Mouse (Mus musculus) forebrain, embryonic 14.5 days (tissue): ENCODE results near the gene Adam26a. TPM values are rescaled to one million over a fixed set of nuclear protein-coding genes. Genes with fewer than 3 reads are reported as not detected.
"Not testable (repeated sequence)": the region's sequence is repeated elsewhere in the genome, so short reads cannot be mapped to it uniquely, and the experiment has no call there.

ENCODE experiments used
- ATAC-seq: fragments of 200-750 bp; cut with Nextera tagmentation; 2 replicates; pipeline ENCODE4 v1.8.0; 2017; ENCODE audit warnings: mild to moderate bottlenecking, moderate library complexity
- DNase-seq: peaks from one replicate; pipeline ENCODE4 v3.0.0-alpha.2; 2015; ENCODE audit warnings: low spot score
- H3K27ac ChIP-seq: fragments of 300-500 bp; sonication (generic); 2 replicates; pipeline ENCODE4 v1.5.1; 2014; ENCODE audit warnings: low read depth, mild to moderate bottlenecking, control low read depth, low read length, moderate library complexity
- H3K27me3 ChIP-seq: fragments of 300-500 bp; sonication (generic); replicated peaks from 2 replicates; pipeline ENCODE4 v1.6.1; 2014; ENCODE audit warnings: low read length, control low read depth, mixed read lengths; ENCODE audit not compliant: control insufficient read depth, insufficient read depth
- H3K36me3 ChIP-seq: fragments of 300-500 bp; sonication (generic); 2 replicates; pipeline ENCODE4 v1.6.1; 2014; ENCODE audit warnings: low read length, control low read depth; ENCODE audit not compliant: control insufficient read depth, insufficient read depth
- H3K4me1 ChIP-seq: fragments of 300-500 bp; sonication (generic); 2 replicates; pipeline ENCODE4 v1.6.1; 2014; ENCODE audit warnings: antibody characterized with exemption, low read length, control low read depth; ENCODE audit not compliant: control insufficient read depth, insufficient read depth
- H3K4me2 ChIP-seq: fragments of 300-500 bp; sonication (generic); 2 replicates; pipeline ENCODE4 v1.6.1; 2014; ENCODE audit warnings: mild to moderate bottlenecking, control low read depth, low read length
- H3K4me3 ChIP-seq: fragments of 300-500 bp; sonication (generic); 2 replicates; pipeline ENCODE4 v1.5.1; 2014; ENCODE audit warnings: low read depth, low read length, control low read depth
- H3K9ac ChIP-seq: fragments of 300-500 bp; sonication (generic); 2 replicates; pipeline ENCODE4 v1.6.1; 2014; ENCODE audit warnings: mild to moderate bottlenecking, low read length, control low read depth, moderate library complexity
- H3K9me3 ChIP-seq: fragments of 300-500 bp; sonication (generic); replicated peaks from 2 replicates; pipeline ENCODE4 v1.6.1; 2016; ENCODE audit warnings: low read length, control low read depth, mixed read lengths; ENCODE audit not compliant: control insufficient read depth
- WGBS: fragments of 180-500 bp; shearing (Covaris S2); extraction: QIAGEN DNeasy Blood & Tissue Kit; methylation state at CpG from one replicate; pipeline ENCODE4 v1.1.7; 2014; 5-methylcytosine and 5-hydroxymethylcytosine counted together
- polyA plus RNA-seq: library from polyadenylated mRNA; unstranded; fragments of >200 nt; fragmentation: Nextera tagmentation; extraction: Ambion mirVana; gene quantifications from 2 replicates; pipeline ENCODE4 v1.2.1, GENCODE M21; 2014

Adam26a gene
- not detected in 2 replicates for polyA plus RNA-seq

GRCm38 (mm10) chr8:43576607-43577006, at the start of gene Adam26a:
TSS of gene Adam26a (minus strand) at chr8:43576707.
- not testable (repeated sequence) for H3K4me3 ChIP-seq, H3K36me3 ChIP-seq, H3K9me3 ChIP-seq, DNase-seq, H3K27ac ChIP-seq, H3K4me1 ChIP-seq, H3K9ac ChIP-seq, H3K27me3 ChIP-seq, H3K4me2 ChIP-seq, ATAC-seq
- WGBS: 93% methylated on average over 2 of the region's 2 CpGs

- no peaks in the 10 kb centered on the region for H3K4me1 ChIP-seq
Observed at GRCm38 (mm10) chr8:43616046-43616445, 39.5 kb upstream of the Adam26a start.

GRCm38 (mm10) chr8:43603657-43604056, 27.1 kb upstream of the Adam26a start:
- not testable (repeated sequence) for H3K27me3 ChIP-seq, H3K36me3 ChIP-seq, H3K9ac ChIP-seq, H3K9me3 ChIP-seq, ATAC-seq, H3K4me2 ChIP-seq, DNase-seq, H3K27ac ChIP-seq, H3K4me3 ChIP-seq, H3K4me1 ChIP-seq
- WGBS: 84% methylated on average over 13 of the region's 13 CpGs

More at GRCm38 (mm10) chr8:43616046-43616445, 39.5 kb upstream of the Adam26a start:
- no peak overlapping the region for H3K27ac ChIP-seq
- H3K36me3 ChIP-seq: no peaks in the 10 kb centered on the region
- WGBS: 74% methylated on average over 1 of the region's 1 CpGs
- H3K4me3 ChIP-seq: no peak overlapping the region
- no peak overlapping the region for H3K4me2 ChIP-seq
- ATAC-seq (no peak), DNase-seq (no peak)
- H3K27me3 ChIP-seq: no peaks in the 10 kb centered on the region
- no peaks in the 10 kb centered on the region for H3K9me3 ChIP-seq
- H3K9ac ChIP-seq: no peak overlapping the region

- 94% methylated on average over 15 of the region's 15 CpGs for WGBS
- not testable (repeated sequence) for H3K4me3 ChIP-seq, H3K9me3 ChIP-seq, ATAC-seq, H3K4me1 ChIP-seq, H3K4me2 ChIP-seq, H3K27me3 ChIP-seq, DNase-seq, H3K9ac ChIP-seq, H3K36me3 ChIP-seq, H3K27ac ChIP-seq
Observed at GRCm38 (mm10) chr8:43603166-43603565, 26.7 kb upstream of the Adam26a start.

- not testable (repeated sequence) for H3K4me3 ChIP-seq, ATAC-seq, H3K9ac ChIP-seq, H3K27ac ChIP-seq, H3K4me1 ChIP-seq, H3K9me3 ChIP-seq, H3K4me2 ChIP-seq, DNase-seq, H3K27me3 ChIP-seq, H3K36me3 ChIP-seq
Observed at GRCm38 (mm10) chr8:43528006-43528405, 48.5 kb downstream of the Adam26a start, which contains the start of gene Adam26b. TSS of gene Adam26b (minus strand) at chr8:43528106.

Other genes with a start within 250 kb of the Adam26a start
- gene Adam26b, start 48.6 kb downstream of the Adam26a start, polyA plus RNA-seq: not detected in 2 replicates
- gene Gm5346, start 50.6 kb upstream of the Adam26a start, polyA plus RNA-seq: not detected in 2 replicates
- not detected in 2 replicates for gene Adam34, start 133.3 kb upstream of the Adam26a start, polyA plus RNA-seq